Mouse (Mus musculus) liver, embryonic 16.5 days (tissue): Measurements from ENCODE around the gene Nckap5. TPM values are rescaled to one million over a fixed set of nuclear protein-coding genes. Genes with fewer than 3 reads are reported as not detected.
A peak's percentile ranks its signal among the peaks of the same experiment; 100 is the strongest.

Experiments
- ATAC-seq: fragments of 200-750 bp; cut with Nextera tagmentation; 2 replicates; pipeline ENCODE4 v1.8.0; 2017; ENCODE audit warnings: low read depth, mild to moderate bottlenecking, moderate number of reproducible peaks, moderate library complexity
- H3K27ac ChIP-seq: fragments of 300-500 bp; sonication (generic); 2 replicates; pipeline ENCODE4 v1.5.1; 2014; ENCODE audit warnings: mild to moderate bottlenecking, low read length
- H3K27me3 ChIP-seq: fragments of 300-500 bp; sonication (generic); 2 replicates; pipeline ENCODE4 v1.6.1; 2014; ENCODE audit warnings: low read depth, low read length, mixed read lengths; ENCODE audit not compliant: control insufficient read depth, insufficient read depth
- H3K36me3 ChIP-seq: fragments of 300-500 bp; sonication (generic); 2 replicates; pipeline ENCODE4 v1.6.1; 2014; ENCODE audit warnings: mild to moderate bottlenecking; ENCODE audit not compliant: control insufficient read depth, insufficient read depth
- H3K4me1 ChIP-seq: fragments of 300-500 bp; sonication (generic); 2 replicates; pipeline ENCODE4 v1.6.1; 2014; ENCODE audit warnings: low read depth, low read length, mixed read lengths; ENCODE audit not compliant: control insufficient read depth
- H3K4me2 ChIP-seq: fragments of 300-500 bp; sonication (generic); 2 replicates; pipeline ENCODE4 v1.6.1; 2014; ENCODE audit warnings: low read depth, low read length, mixed read lengths
- H3K4me3 ChIP-seq: fragments of 300-500 bp; sonication (generic); 2 replicates; pipeline ENCODE4 v1.5.1; 2014; ENCODE audit warnings: low read depth, mild to moderate bottlenecking, low read length
- H3K9ac ChIP-seq: fragments of 300-500 bp; sonication (generic); 2 replicates; pipeline ENCODE4 v1.6.1; 2014; ENCODE audit warnings: low read depth, low read length
- H3K9me3 ChIP-seq: fragments of 300-500 bp; sonication (generic); replicated peaks from 2 replicates; pipeline ENCODE4 v1.6.1; 2016; ENCODE audit warnings: low read length; ENCODE audit not compliant: control insufficient read depth
- WGBS: fragments of 180-500 bp; shearing (Covaris S2); extraction: QIAGEN DNeasy Blood & Tissue Kit; methylation state at CpG from one replicate; pipeline ENCODE4 v1.1.7; 2014; ENCODE audit not compliant: insufficient replicate concordance; 5-methylcytosine and 5-hydroxymethylcytosine counted together
- polyA plus RNA-seq: library from polyadenylated mRNA; unstranded; fragments of >200 nt; fragmentation: Nextera tagmentation; extraction: Ambion mirVana; gene quantifications from 2 replicates; pipeline ENCODE4 v1.2.1, GENCODE M21; 2015

The Nckap5 gene
- polyA plus RNA-seq, 1 experiment from 2014 or later, result 1.9 TPM

- H3K9ac ChIP-seq, result no peak overlapping the region
- H3K27me3 ChIP-seq, result no peaks in the 10 kb centered on the region
- no peaks in the 10 kb centered on the region for H3K36me3 ChIP-seq
- no peak overlapping the region for H3K27ac ChIP-seq
- 42% methylated on average over 1 of the region's 1 CpGs for WGBS
- ATAC-seq, result no peak
- no peaks in the 10 kb centered on the region for H3K9me3 ChIP-seq
- H3K4me1 ChIP-seq, result no peaks in the 10 kb centered on the region
- no peak overlapping the region for H3K4me3 ChIP-seq
- no peak overlapping the region for H3K4me2 ChIP-seq
These were observed 155.5 kb downstream of the Nckap5 start for GRCm38 (mm10) chr1:126675142-126675541.

GRCm38 (mm10) chr1:126673238-126673637, 157.4 kb downstream of the Nckap5 start:
- Histone ChIP-seq H3K4me2 (no peak overlapping the region), H3K4me1 (no peaks in the 10 kb centered on the region), H3K36me3 (no peaks in the 10 kb centered on the region), H3K27ac (no peak overlapping the region), H3K9me3 (no peaks in the 10 kb centered on the region), H3K4me3 (no peak overlapping the region), H3K9ac (no peak overlapping the region), H3K27me3 (no peaks in the 10 kb centered on the region)
- ATAC-seq, result peak; percentile 75
- 53% methylated on average over 2 of the region's 2 CpGs for WGBS

GRCm38 (mm10) chr1:126670507-126670906, 160.1 kb downstream of the Nckap5 start:
- Histone ChIP-seq H3K4me2 (no peak overlapping the region), H3K4me3 (no peak overlapping the region), H3K9me3 (no peaks in the 10 kb centered on the region), H3K27me3 (no peaks in the 10 kb centered on the region), H3K36me3 (no peaks in the 10 kb centered on the region), H3K27ac (no peak overlapping the region), H3K4me1 (no peaks in the 10 kb centered on the region), H3K9ac (no peak overlapping the region)
- ATAC-seq, result no peak
- WGBS, result 83% methylated on average over 3 of the region's 3 CpGs

- no peak for ATAC-seq
- 54% methylated on average over 7 of the region's 7 CpGs for WGBS
- H3K27me3 ChIP-seq, result no peaks in the 10 kb centered on the region
- no peaks in the 10 kb centered on the region for H3K4me1 ChIP-seq
- no peak overlapping the region for H3K27ac ChIP-seq
- no peak overlapping the region for H3K9ac ChIP-seq
- H3K36me3 ChIP-seq, result no peaks in the 10 kb centered on the region
- no peak overlapping the region for H3K4me3 ChIP-seq
- no peak overlapping the region for H3K4me2 ChIP-seq
- H3K9me3 ChIP-seq, result no peaks in the 10 kb centered on the region
These were observed 170.2 kb downstream of the Nckap5 start for GRCm38 (mm10) chr1:126660098-126660999.

GRCm38 (mm10) chr1:126658731-126659130, 171.9 kb downstream of the Nckap5 start:
- Histone ChIP-seq H3K9ac (no peak overlapping the region), H3K4me3 (no peak overlapping the region), H3K9me3 (no peaks in the 10 kb centered on the region), H3K4me2 (no peak overlapping the region), H3K27ac (no peak overlapping the region), H3K36me3 (no peaks in the 10 kb centered on the region), H3K4me1 (no peaks in the 10 kb centered on the region), H3K27me3 (no peaks in the 10 kb centered on the region)
- WGBS, result 70% methylated on average over 11 of the region's 11 CpGs
- ATAC-seq, result no peak

GRCm38 (mm10) chr1:126656246-126656645, 174.4 kb downstream of the Nckap5 start:
- no peak overlapping the region for H3K9ac ChIP-seq

GRCm38 (mm10) chr1:126652085-126652484, 178.5 kb downstream of the Nckap5 start:
- Histone ChIP-seq H3K9ac (no peak overlapping the region), H3K36me3 (no peaks in the 10 kb centered on the region), H3K4me3 (no peak overlapping the region), H3K9me3 (no peaks in the 10 kb centered on the region), H3K27me3 (no peaks in the 10 kb centered on the region), H3K4me2 (no peak overlapping the region), H3K27ac (peak overlapping the region; percentile 24; the same call in 1 of the 2 replicates), H3K4me1 (peaks cover 16% of the 10 kb centered on the region)
- peak; percentile 53 for ATAC-seq
- WGBS, result 46% methylated on average over 2 of the region's 2 CpGs

More at GRCm38 (mm10) chr1:126656246-126656645, 174.4 kb downstream of the Nckap5 start:
- Histone ChIP-seq H3K9me3 (no peaks in the 10 kb centered on the region), H3K4me2 (no peak overlapping the region), H3K4me1 (peaks cover 9% of the 10 kb centered on the region), H3K27ac (no peak overlapping the region), H3K4me3 (no peak overlapping the region), H3K36me3 (no peaks in the 10 kb centered on the region), H3K27me3 (no peaks in the 10 kb centered on the region)
- 45% methylated on average over 2 of the region's 2 CpGs for WGBS
- no peak for ATAC-seq

- no peaks in the 10 kb centered on the region for H3K27me3 ChIP-seq
- H3K4me2 ChIP-seq, result peak overlapping the region; percentile 29; the same call in 1 of the 2 replicates
- no peaks in the 10 kb centered on the region for H3K9me3 ChIP-seq
- no peaks in the 10 kb centered on the region for H3K36me3 ChIP-seq
- no peak overlapping the region; the same call in 1 of the 2 replicates for H3K9ac ChIP-seq
- peak; percentile 91 for ATAC-seq
- 20% methylated on average over 5 of the region's 5 CpGs for WGBS
- no peak overlapping the region for H3K4me3 ChIP-seq
- peak overlapping the region; percentile 52; the same call in 1 of the 2 replicates for H3K27ac ChIP-seq
- H3K4me1 ChIP-seq, result peaks cover 16% of the 10 kb centered on the region
These were observed 179.8 kb downstream of the Nckap5 start for GRCm38 (mm10) chr1:126650806-126651205.

GRCm38 (mm10) chr1:126642751-126643150, 187.8 kb downstream of the Nckap5 start:
- 65% methylated on average over 5 of the region's 5 CpGs for WGBS
- Histone ChIP-seq H3K4me1 (no peaks in the 10 kb centered on the region), H3K27me3 (no peaks in the 10 kb centered on the region)

More at GRCm38 (mm10) chr1:126642751-126643150, 187.8 kb downstream of the Nckap5 start:
- no peak overlapping the region for H3K4me3 ChIP-seq
- no peak overlapping the region for H3K27ac ChIP-seq
- no peak for ATAC-seq
- H3K4me2 ChIP-seq, result no peak overlapping the region
- H3K9ac ChIP-seq, result no peak overlapping the region
- H3K36me3 ChIP-seq, result no peaks in the 10 kb centered on the region
- H3K9me3 ChIP-seq, result no peaks in the 10 kb centered on the region
